Mouse (Mus musculus) B cell, adult 67 days (primary cell): ENCODE data around the gene Fthl17a. TPM values are rescaled to one million over a fixed set of nuclear protein-coding genes. Genes with fewer than 3 reads are reported as not detected.

ENCODE experiments used
- total RNA-seq, 2 experiments: library from RNA; stranded (reverse); gene quantifications; 4 replicates each; pipeline ENCODE4 v1.2.4; 2023

Gene Fthl17a
- not detected for total RNA-seq

DNA sequence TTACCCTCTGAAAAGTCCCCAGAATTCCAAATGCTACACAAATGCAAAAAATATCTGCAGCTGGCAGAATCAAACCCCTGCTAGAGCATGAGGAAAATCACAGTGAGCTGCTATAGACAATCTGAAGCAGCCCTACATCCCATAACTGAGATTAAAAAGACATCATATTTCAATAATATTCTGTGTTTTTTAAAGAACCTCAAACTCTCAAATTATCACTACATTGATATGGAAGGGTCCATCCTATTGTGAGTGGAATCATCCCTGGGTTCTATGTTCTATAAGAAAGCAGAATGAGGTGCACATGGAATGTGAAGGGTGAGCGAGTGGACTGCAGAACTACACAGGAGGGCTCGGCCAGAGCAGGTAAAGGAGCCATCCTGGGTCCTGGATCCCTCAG lies at the start of gene Fthl17a:
Fthl17a (plus strand) TSS at position 301 of the 400 bp plus-strand sequence.

